Mouse (Mus musculus) spleen, adult 2 months (tissue): ENCODE data around the gene H6pd. TPM values are rescaled to one million over a fixed set of nuclear protein-coding genes. Genes with fewer than 3 reads are reported as not detected.

Experiments used
- DNase-seq, 2 experiments: peaks; one replicate each; pipeline versions ENCODE4 v3.0.0 to v3.0.0-alpha.2; 2012 to 2021; ENCODE audit warnings: low spot score in 2 of 2, low read depth in 1 of 2
- H3K27ac ChIP-seq: fragments of 200-500 bp; 2 replicates; pipeline ENCODE4 v1.5.1; 2012; ENCODE audit warnings: low read length, inconsistent platforms; ENCODE audit not compliant: insufficient read depth
- H3K27me3 ChIP-seq: fragments of 200-500 bp; 2 replicates; pipeline ENCODE4 v1.6.1; 2012; ENCODE audit warnings: mild to moderate bottlenecking, moderate library complexity, low read length, inconsistent platforms; ENCODE audit not compliant: control insufficient read depth, insufficient read depth
- H3K36me3 ChIP-seq: fragments of 200-500 bp; 2 replicates; pipeline ENCODE4 v1.6.1; 2012; ENCODE audit warnings: mild to moderate bottlenecking, low read length, inconsistent platforms; ENCODE audit not compliant: control insufficient read depth, insufficient read depth
- H3K4me1 ChIP-seq: fragments of 200-500 bp; 2 replicates; pipeline ENCODE4 v1.6.1; 2011; ENCODE audit warnings: inconsistent platforms; ENCODE audit not compliant: control insufficient read depth, insufficient read depth, insufficient read length
- H3K4me3 ChIP-seq: fragments of 200-500 bp; 2 replicates; pipeline ENCODE4 v1.5.1; 2011; ENCODE audit warnings: mild to moderate bottlenecking, inconsistent platforms; ENCODE audit not compliant: insufficient read depth, insufficient read length; ENCODE audit errors: extremely low read depth
- CTCF ChIP-seq: fragments of 200-500 bp; IDR thresholded peaks from 2 replicates; pipeline ENCODE4 v1.5.1; 2011; ENCODE audit warnings: mild to moderate bottlenecking, inconsistent platforms; ENCODE audit not compliant: insufficient read depth, insufficient read length, insufficient replicate concordance; ENCODE audit errors: extremely low read depth
- POLR2A ChIP-seq: fragments of 200-500 bp; IDR thresholded peaks from 2 replicates; pipeline ENCODE4 v1.6.1; 2011; ENCODE audit warnings: low read depth, low read length, inconsistent platforms
- WGBS: fragments of 180-500 bp; shearing (Covaris S2); methylation state at CpG from one replicate; pipeline ENCODE4 v1.1.7; 2018; 5-methylcytosine and 5-hydroxymethylcytosine counted together
- polyA plus RNA-seq: library from polyadenylated mRNA; depleted of rRNA; stranded (reverse); fragments of >200 nt; gene quantifications from 2 replicates; pipeline ENCODE4 v1.2.3, GENCODE M21; 2012

H6pd gene
- polyA plus RNA-seq, 1 experiment = 36.1 TPM

- 85% methylated on average over 10 of the region's 10 CpGs for WGBS
- Histone ChIP-seq H3K4me1 (peaks cover 12% of the 10 kb centered on the region), H3K36me3 (peaks cover 6% of the 10 kb centered on the region), H3K27ac (no peak overlapping the region), H3K27me3 (no peaks in the 10 kb centered on the region), H3K4me3 (no peak overlapping the region)
- DNase-seq = no peak
- no peak for TF ChIP-seq POLR2A
- no peak for TF ChIP-seq CTCF
These were observed 22.0 kb downstream of the H6pd start for GRCm38 (mm10) chr4:149986671-149987417.

GRCm38 (mm10) chr4:149983921-149984645 is 24.7 kb downstream of the H6pd start:
- Histone ChIP-seq H3K27me3 (no peaks in the 10 kb centered on the region), H3K4me3 (no peak overlapping the region), H3K36me3 (peaks cover 13% of the 10 kb centered on the region), H3K27ac (no peak overlapping the region), H3K4me1 (no peaks in the 10 kb centered on the region; the same call in 1 of the 2 replicates)
- no peak for DNase-seq
- 96% methylated on average over 23 of the region's 23 CpGs for WGBS
- TF ChIP-seq CTCF (no peak), POLR2A (no peak)

- Histone ChIP-seq H3K4me1 (no peaks in the 10 kb centered on the region; the same call in 1 of the 2 replicates), H3K27ac (no peak overlapping the region), H3K36me3 (peaks cover 13% of the 10 kb centered on the region), H3K27me3 (no peaks in the 10 kb centered on the region), H3K4me3 (no peak overlapping the region)
- 93% methylated on average over 15 of the region's 15 CpGs for WGBS
- no peak for TF ChIP-seq POLR2A
- TF ChIP-seq CTCF = no peak
- no peak for DNase-seq
These were observed 26.7 kb downstream of the H6pd start for GRCm38 (mm10) chr4:149982154-149982553.

GRCm38 (mm10) chr4:149979819-149980308 is 29.0 kb downstream of the H6pd start:
- Histone ChIP-seq H3K36me3 (peaks cover 13% of the 10 kb centered on the region), H3K4me1 (no peaks in the 10 kb centered on the region; the same call in 1 of the 2 replicates), H3K27ac (no peak overlapping the region), H3K27me3 (no peaks in the 10 kb centered on the region), H3K4me3 (no peak overlapping the region)
- 20% methylated on average over 12 of the region's 12 CpGs for WGBS
- peak; percentile 38 to 65 for DNase-seq
- TF ChIP-seq CTCF (peak; percentile 88; the same call in 1 of the 2 replicates), POLR2A (no peak)

GRCm38 (mm10) chr4:149978820-149979219 is 30.0 kb downstream of the H6pd start:
- no peaks in the 10 kb centered on the region; the same call in 1 of the 2 replicates for H3K4me1 ChIP-seq
- H3K4me3 ChIP-seq = no peak overlapping the region
- DNase-seq = no peak
- TF ChIP-seq CTCF (no peak), POLR2A (no peak)
- peaks cover 13% of the 10 kb centered on the region for H3K36me3 ChIP-seq
- WGBS = 90% methylated on average over 2 of the region's 2 CpGs
- H3K27me3 ChIP-seq = no peaks in the 10 kb centered on the region
- no peak overlapping the region for H3K27ac ChIP-seq

GRCm38 (mm10) chr4:149977801-149978544 is 30.9 kb downstream of the H6pd start:
- Histone ChIP-seq H3K27ac (no peak overlapping the region), H3K4me3 (no peak overlapping the region), H3K27me3 (no peaks in the 10 kb centered on the region), H3K36me3 (peaks cover 13% of the 10 kb centered on the region), H3K4me1 (no peaks in the 10 kb centered on the region; the same call in 1 of the 2 replicates)
- TF ChIP-seq POLR2A (no peak), CTCF (no peak)
- WGBS = 88% methylated on average over 17 of the region's 17 CpGs
- no peak for DNase-seq
